Mouse (Mus musculus) inflammation-experienced regulatory T-cells (primary cell): Measurements from ENCODE around the gene Tmco3. TPM values are rescaled to one million over a fixed set of nuclear protein-coding genes. Genes with fewer than 3 reads are reported as not detected.

Experiments used
- polyA plus RNA-seq, 2 experiments: library from polyadenylated mRNA; unstranded; fragments of 100-300 nt; shearing (Covaris generic); gene quantifications; one replicate each; pipeline ENCODE4 v1.2.1; 2017

The Tmco3 gene
- 10 to 100 TPM; 29.6 to 38.1 TPM for polyA plus RNA-seq

DNA sequence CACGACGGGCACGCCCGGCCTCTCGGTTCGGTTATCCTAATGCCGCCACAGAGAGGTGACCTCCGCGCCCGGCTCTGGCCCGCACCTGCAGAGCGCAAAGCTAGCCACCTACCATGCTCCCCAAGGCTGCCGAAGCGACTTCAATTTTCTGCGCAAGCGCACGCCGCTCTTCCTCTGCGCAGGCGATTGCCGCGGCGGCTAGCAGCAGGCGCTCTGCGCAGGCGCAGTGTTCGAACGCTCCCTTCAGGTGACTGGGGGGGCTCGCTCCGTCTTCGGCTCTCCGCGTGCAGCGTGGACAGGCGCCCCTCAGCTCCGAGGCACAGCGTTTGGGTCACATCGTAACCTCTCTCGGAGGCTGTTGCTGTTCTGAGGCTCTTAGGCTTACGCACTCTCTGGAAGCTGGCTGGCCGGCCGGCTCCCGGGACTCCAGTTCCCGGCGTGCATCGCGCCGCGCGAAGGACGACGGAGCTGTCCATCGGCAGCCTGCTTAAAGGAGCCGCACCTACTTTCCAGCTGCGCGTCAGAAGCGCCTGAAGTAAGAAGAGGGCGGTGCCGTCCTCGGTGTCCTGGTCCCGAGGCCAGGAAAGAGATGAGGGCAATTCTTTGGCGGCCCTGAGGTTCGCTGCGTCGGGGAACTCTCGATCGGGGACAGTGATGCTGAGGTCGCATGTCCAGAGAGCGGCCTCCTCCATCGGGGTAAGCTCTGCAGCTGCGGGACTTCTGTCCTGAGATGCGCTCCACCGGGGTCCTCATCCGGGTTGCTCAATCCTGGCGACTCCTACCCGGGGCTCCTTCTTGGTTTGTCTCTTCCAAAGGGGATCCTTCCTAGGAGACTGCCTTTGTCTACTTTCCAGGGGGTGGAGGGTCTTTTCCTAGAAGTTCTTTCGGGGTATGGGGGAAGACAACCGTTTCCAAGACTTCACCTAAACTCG is at the start of gene Tmco3, which contains the start of gene Dcun1d2:
Tmco3 (plus strand) TSS at position 499 of the 932 bp plus-strand sequence.
Dcun1d2 (minus strand) TSS at position 440 of the 932 bp plus-strand sequence.

GRCm38 (mm10) chr8:13254019-13254418 is 34.0 kb upstream of the Tmco3 start, which contains the start of gene Adprhl1:
Gene Adprhl1, minus strand, starts transcription at chr8:13254162.

GRCm38 (mm10) chr8:13338255-13338860 is 50.4 kb downstream of the Tmco3 start, which contains the start of gene Tfdp1:
Gene Tfdp1, plus strand, starts transcription at chr8:13338751.

Other genes starting within 250 kb of the Tmco3 start
- 1 to 10 TPM; 3.6 to 4.5 TPM for gene Proz, start 227.3 kb upstream of the Tmco3 start, polyA plus RNA-seq
- 10 to 100 TPM; 36.2 to 45.0 TPM for gene Pcid2, start 182.7 kb upstream of the Tmco3 start, polyA plus RNA-seq
- gene Cul4a, start 182.6 kb upstream of the Tmco3 start, polyA plus RNA-seq: 10 to 100 TPM; 34.7 to 38.6 TPM
- 100 to 1,000 TPM; 217 to 236 TPM for gene Lamp1, start 129.0 kb upstream of the Tmco3 start, polyA plus RNA-seq
- gene Grtp1, start 87.6 kb upstream of the Tmco3 start, polyA plus RNA-seq: 1 to 10 TPM; 2.0 to 4.3 TPM
- gene Adprhl1, start 34.0 kb upstream of the Tmco3 start, polyA plus RNA-seq: 1 to 10 TPM in 1 of 2 experiments, under 1 TPM in 1; 0.46 to 2.0 TPM
- 10 to 100 TPM; 32.2 to 36.3 TPM for gene Dcun1d2, start 59 bp upstream of the Tmco3 start, polyA plus RNA-seq
- 10 to 100 TPM; 61.5 to 63.5 TPM for gene Tfdp1, start 50.6 kb downstream of the Tmco3 start, polyA plus RNA-seq
- under 1 TPM in 1 of 2 experiments, not detected in 1; 0.28 TPM for gene Atp4b, start 108.6 kb downstream of the Tmco3 start, polyA plus RNA-seq
- gene Grk1, start 116.9 kb downstream of the Tmco3 start, polyA plus RNA-seq: under 1 TPM in 1 of 2 experiments, not detected in 1; 0.42 TPM
- gene Tmem255b, start 147.0 kb downstream of the Tmco3 start, polyA plus RNA-seq: 1 to 10 TPM in 1 of 2 experiments, not detected in 1; 2.1 TPM
- 1 to 10 TPM in 1 of 2 experiments, under 1 TPM in 1; 0.52 to 1.1 TPM for gene Gas6, start 206.3 kb downstream of the Tmco3 start, polyA plus RNA-seq